In the genomic region with DNA sequence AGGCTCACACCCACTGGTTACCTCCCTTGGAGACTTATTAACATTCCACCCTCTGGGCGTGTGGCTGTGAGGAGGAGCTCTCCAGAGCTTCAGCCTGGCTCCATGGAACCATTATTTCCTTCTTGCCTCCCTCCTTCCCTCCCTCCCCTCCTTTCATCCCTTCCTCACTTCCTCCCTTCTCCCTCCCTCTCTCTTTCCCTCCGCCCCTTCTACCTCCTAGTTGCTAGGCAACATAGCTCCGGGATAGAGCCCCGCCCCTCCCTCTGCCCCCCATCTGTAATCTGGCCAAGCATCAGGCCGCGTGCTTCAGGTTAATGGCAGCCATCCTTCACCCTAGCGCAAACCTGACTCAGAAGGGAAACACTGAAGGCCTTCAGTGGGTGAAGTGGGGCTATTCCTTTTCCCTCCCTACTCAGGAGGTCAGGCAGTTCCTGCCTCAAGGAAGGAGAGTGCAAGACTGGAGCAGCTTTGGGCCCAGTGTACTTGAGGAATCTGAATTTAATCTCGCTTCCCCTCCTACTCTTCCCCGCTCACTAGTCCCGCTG, we compare ENCODE assay signal across 8 mouse cellular contexts. TPM values are rescaled to one million over a fixed set of nuclear protein-coding genes. Genes with fewer than 3 reads are reported as not detected.
DNase-seq lines count a peak whose midpoint lies in the region; ATAC-seq lines count a peak whose summit lies in the region.

No protein-coding gene starts in this region.

- no peak overlapping the region for H3K9ac ChIP-seq in heart, embryonic 15.5 days
- H3K9ac ChIP-seq in neural tube, embryonic 13.5 days: no peak overlapping the region

- no peaks in the 10 kb centered on the region for H3K9me3 ChIP-seq in heart, embryonic 15.5 days (replicated peaks)
- H3K9me3 ChIP-seq in neural tube, embryonic 13.5 days: no peaks in the 10 kb centered on the region

- peak overlapping the region; percentile 59; the same call in 1 of the 2 replicates for H3K27ac ChIP-seq in heart, embryonic 15.5 days
- H3K27ac ChIP-seq in neural tube, embryonic 13.5 days (replicated peaks): peak overlapping the region; percentile 68

- no peaks in the 10 kb centered on the region for H3K27me3 ChIP-seq in heart, embryonic 15.5 days
- no peaks in the 10 kb centered on the region for H3K27me3 ChIP-seq in neural tube, embryonic 13.5 days

- intact Hi-C loops in left cerebral cortex, postnatal 10 days (cut with DNase I): no loop called here

- H3K36me3 ChIP-seq in heart, embryonic 15.5 days: no peaks in the 10 kb centered on the region
- H3K36me3 ChIP-seq in neural tube, embryonic 13.5 days: no peaks in the 10 kb centered on the region

- no peak overlapping the region for H3K4me2 ChIP-seq in heart, embryonic 15.5 days
- peak overlapping the region; percentile 5; the same call in 1 of the 2 replicates for H3K4me2 ChIP-seq in neural tube, embryonic 13.5 days

- H3K4me3 ChIP-seq in heart, embryonic 15.5 days: no peak overlapping the region
- no peak overlapping the region for H3K4me3 ChIP-seq in neural tube, embryonic 13.5 days

- no peak for ATAC-seq in heart, embryonic 15.5 days (replicated peaks; ENCODE audit: insufficient number of reproducible peaks, insufficient read depth, low FRiP score, low read depth)
- peak; percentile 60 for ATAC-seq in neural tube, embryonic 13.5 days (ENCODE audit: low read depth)

- peak; percentile 72 for DNase-seq in 3T3-L1 (ENCODE audit: low read depth, low spot score)
- DNase-seq in embryo, embryonic 10.5 days (ENCODE audit: low spot score): peak; percentile 74
- peak; percentile 49 to 75 for DNase-seq in kidney, postnatal 25 days
- no peak for DNase-seq in T-cell, adult 2 months (ENCODE audit: low spot score)
- DNase-seq in left cerebral cortex, postnatal 10 days (ENCODE audit: extremely low spot score in 1 of 2, low spot score in 2 of 2): no peak
- DNase-seq in cerebellum, adult 8-10 months: no peak

- WGBS in heart, embryonic 15.5 days: 33% methylated on average over 10 of the region's 10 CpGs
- 15% methylated on average over 10 of the region's 10 CpGs for WGBS in neural tube, embryonic 13.5 days

- peaks cover 9% of the 10 kb centered on the region for H3K4me1 ChIP-seq in heart, embryonic 15.5 days (replicated peaks)
- peaks cover 31% of the 10 kb centered on the region for H3K4me1 ChIP-seq in neural tube, embryonic 13.5 days (replicated peaks)

RNA-seq across cellular contexts. Expression of a gene that starts 22.6 kb away (rescaled TPM):
- 0.10 TPM in 1 of 2 replicates, not detected in the other for polyA plus RNA-seq in heart, embryonic 15.5 days (2015; fragmentation: Nextera tagmentation; extraction: Ambion mirVana)
- polyA plus RNA-seq in neural tube, embryonic 13.5 days (2015; fragmentation: Nextera tagmentation; extraction: Ambion mirVana): 0.20 TPM in 1 of 2 replicates, not detected in the other
- not detected for total RNA-seq in left cerebral cortex, postnatal 10 days (2021)

RNA-seq across cellular contexts. Expression of a gene that starts 29.5 kb away (rescaled TPM):
- 45.5 and 49.7 TPM in 2 replicates for polyA plus RNA-seq in heart, embryonic 15.5 days (2015; fragmentation: Nextera tagmentation; extraction: Ambion mirVana)
- 15.1 and 16.2 TPM in 2 replicates for polyA plus RNA-seq in neural tube, embryonic 13.5 days (2015; fragmentation: Nextera tagmentation; extraction: Ambion mirVana)
- 1 to 10 TPM; 3.0 to 4.4 TPM for total RNA-seq in left cerebral cortex, postnatal 10 days (2021)

Comparison
In these comparisons a context has a peak if more than half of its experiments do, and no peak if none do; other contexts are left out.
1. DNase-seq: peak in 3T3-L1 (single experiment), embryo, embryonic 10.5 days (single experiment) and kidney, postnatal 25 days (2 of 2); none in T-cell, adult 2 months (single experiment), left cerebral cortex, postnatal 10 days (0 of 2) and cerebellum, adult 8-10 months (single experiment).